Mouse (Mus musculus): ENCODE measurements around the gene Iqcn. TPM values are rescaled to one million over a fixed set of nuclear protein-coding genes. Genes with fewer than 3 reads are reported as not detected.

Gene Iqcn
- total RNA-seq, 2 experiments from 2014 or later: not detected

DNA sequence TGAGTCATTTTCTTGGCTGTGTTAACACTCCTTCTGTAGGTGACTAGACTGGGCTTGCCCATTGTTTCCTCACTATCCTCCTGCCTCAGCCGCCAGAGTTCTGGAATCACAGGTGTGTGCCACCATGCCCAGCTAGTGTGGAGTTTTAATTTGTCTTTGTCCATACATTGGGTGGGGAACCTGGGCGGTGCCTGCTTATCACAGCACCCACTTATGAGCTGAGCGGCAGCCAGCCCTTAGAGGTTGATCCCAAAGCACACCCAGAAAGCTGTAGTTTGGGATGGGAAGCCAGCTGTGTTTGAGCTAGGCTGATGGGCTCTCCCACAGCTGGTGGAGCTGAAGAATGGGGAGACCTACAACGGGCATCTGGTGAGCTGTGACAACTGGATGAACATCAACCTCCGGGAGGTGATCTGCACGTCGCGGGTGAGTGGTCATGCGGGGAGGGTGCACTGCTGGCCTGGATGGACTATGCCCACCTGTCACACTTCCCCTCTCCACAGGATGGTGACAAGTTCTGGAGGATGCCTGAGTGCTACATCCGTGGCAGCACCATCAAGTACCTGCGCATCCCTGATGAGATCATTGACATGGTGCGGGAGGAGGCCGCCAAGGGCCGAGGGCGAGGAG lies 25.7 kb upstream of the Iqcn start:
- ATAC-seq (replicated peaks; ENCODE audit: poor library complexity, severe bottlenecking): no peak

DNA sequence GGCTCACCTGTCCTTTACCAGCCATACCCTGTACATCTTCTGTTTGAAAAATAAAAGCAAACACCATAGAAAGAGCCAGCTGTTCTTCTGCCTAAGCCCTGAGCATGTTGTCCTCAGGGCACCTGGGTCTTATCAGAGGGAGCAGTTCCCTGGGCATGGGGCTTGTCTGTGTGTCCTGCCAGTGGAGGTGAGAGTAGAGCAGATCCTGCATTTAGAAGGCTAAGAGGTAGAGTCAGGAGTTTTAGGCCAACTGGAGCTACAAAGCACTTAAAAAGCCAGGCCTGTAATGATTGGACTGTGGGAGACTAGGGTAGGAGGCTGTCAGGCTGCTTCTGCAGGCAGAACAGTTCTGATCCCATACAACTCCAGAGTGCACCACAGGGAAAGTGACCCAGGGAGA lies 24.6 kb upstream of the Iqcn start:
- ATAC-seq (replicated peaks; ENCODE audit: poor library complexity, severe bottlenecking): no peak

DNA sequence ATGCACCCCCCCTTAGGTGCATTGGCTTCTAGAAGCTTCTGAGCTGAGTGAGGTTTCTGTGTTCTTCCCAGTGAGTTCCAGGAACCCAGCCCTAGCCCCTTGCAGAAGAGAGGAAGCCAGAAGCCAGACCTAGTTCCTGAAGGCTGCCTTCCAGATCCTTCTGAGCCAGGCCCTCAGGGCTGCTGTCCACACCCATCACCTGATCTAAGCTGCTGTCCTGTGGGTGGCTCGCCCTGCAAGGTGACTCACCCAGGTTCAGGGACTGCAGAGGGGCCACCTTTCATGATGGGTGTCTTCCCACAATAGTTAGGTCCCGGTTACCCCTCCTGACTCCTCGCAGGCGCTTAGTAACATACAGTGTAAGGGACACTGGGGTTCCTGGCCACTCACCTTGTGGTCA lies 23.9 kb upstream of the Iqcn start:
- no peak for ATAC-seq (replicated peaks; ENCODE audit: poor library complexity, severe bottlenecking)

DNA sequence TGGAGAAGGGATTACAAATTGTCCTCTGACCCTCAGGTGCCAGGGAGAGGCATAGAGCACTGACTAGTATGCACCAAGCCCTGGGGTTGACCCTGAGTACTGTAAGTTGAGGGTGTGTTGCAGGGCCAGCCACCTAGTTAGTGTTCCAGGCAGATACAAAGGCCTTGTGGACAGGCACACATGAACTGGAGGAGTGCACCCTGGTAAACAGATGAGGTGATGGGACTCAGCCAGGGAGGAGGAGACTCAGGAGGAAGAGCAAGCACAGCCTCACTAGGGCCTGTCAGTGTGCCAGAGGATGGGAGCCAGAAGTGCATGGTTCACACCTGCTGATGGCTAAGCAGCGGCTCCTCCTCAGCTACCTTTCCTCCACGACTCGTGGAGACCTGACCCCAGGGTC lies 23.2 kb upstream of the Iqcn start:
- ATAC-seq (replicated peaks; ENCODE audit: poor library complexity, severe bottlenecking): no peak

DNA sequence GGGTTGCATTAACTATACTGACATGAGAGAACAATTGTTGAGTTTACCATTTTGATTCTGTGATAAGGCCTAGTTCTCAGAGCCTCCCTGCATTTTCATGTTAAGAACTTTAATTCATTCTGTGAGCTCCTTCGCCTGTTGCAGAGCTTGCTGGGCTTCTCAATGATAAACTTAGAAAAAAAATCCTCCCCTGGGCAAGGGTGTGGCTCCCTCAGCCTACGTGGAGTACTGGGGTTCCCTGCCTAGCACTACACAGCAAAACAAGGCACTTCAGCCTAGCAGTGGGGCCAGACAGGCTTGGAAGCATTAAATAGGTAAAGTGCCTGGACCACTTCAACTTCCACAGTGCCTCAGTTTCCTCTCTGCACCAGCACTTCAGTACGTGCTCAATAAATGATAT lies 21.8 kb upstream of the Iqcn start:
- ATAC-seq (replicated peaks; ENCODE audit: poor library complexity, severe bottlenecking): no peak

DNA sequence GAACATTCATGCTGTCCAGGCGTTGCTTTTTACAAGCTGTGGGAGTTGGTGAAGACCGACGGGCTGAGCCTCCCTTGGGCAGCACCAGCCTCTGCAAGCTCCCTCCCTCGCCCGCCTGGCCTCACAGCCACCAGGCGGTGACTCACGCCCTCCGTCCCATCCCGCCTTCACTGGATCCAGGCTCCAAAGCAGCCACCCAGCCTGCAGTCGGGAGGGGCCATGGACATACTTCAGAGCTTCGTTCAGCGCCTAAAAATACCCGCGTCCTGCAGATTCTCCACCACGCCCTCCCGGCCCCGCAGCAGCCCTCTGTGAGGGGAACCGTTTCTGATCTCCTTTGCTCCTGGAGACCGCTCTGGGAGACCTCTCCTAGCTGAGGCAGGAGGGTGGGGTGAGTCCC lies 21.1 kb upstream of the Iqcn start:
- peak; percentile 15; the same call in 1 of the 2 replicates for ATAC-seq (replicated peaks; ENCODE audit: poor library complexity, severe bottlenecking)

DNA sequence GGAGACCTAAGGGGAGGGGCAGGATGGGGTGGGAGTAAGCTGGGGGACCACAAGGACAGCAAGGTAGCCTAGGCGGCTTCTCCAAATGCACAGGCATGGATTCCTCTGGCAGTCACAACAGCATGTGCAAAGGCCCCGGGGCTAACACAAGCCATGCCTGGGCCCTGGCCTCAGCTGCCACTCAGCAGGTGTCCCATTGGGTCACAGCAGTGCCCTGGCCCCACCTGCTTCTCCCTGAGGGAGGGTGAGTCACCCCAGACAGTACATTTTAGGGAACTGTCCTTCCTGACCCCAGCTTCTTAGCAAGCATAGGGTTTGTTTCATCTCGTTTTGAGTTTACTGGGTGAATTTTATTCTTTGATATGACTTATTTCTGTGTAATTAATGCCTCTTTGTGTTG lies 20.6 kb upstream of the Iqcn start:
- ATAC-seq (replicated peaks; ENCODE audit: poor library complexity, severe bottlenecking): peak; percentile 82

DNA sequence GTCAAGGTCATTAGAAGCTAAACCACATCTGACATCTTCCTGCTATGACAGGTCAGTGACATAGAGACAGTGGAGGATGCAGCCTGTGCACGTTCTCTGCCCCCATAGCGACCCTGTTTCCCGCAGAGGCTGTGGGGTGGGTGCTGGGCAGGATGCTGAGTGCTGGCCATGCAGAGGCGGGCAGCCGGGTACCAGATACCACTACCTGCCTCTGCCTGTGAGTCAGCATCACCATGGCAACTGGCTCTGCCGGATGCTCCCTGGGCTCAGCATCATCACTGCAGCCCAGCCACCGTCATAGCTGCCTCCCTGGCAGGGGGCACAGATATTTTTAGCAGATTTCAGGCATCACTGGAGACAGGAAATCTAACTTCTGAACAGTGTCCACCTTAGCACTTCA lies 19.0 kb upstream of the Iqcn start:
- no peak for ATAC-seq (replicated peaks; ENCODE audit: poor library complexity, severe bottlenecking)

DNA sequence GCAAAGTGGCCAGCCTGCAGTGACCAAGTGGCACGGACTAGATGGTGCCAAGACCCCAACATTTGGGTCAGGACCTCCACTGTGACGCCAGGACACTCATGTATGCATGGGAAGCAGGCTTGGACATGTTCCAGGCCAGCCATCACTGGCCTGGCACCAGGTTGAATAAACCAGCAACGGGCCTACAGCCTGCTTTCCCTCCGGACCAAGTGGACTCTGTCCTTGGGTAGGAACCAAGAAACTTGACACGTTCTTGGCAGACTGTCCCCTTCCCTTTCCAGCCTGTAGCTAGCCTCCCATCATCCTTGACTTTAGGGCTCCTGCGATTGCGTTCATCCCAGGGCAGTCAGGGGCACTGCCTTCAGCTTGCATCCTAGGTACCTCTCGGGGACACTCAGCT lies 15.7 kb upstream of the Iqcn start:
- ATAC-seq (replicated peaks; ENCODE audit: poor library complexity, severe bottlenecking): no peak

DNA sequence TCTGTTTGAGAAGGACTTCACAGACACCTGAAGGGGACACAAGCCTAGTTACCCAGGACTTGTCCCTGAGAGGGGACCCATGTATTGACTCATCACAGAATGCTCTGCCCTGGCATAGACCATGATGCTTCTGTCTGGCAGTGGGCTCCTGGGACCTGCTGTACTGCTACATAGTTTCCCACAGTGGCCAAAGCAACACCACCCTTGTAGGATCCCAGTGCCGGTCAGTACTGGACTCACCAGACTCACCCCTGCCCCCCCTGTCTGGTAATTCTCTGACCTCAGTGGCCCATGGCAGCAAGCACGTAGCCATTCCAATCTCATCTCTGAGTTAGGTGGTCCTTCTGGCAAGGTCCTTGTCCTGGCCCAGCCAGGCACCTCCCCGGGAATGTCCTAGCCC lies 15.1 kb upstream of the Iqcn start:
- ATAC-seq (replicated peaks; ENCODE audit: poor library complexity, severe bottlenecking): no peak

DNA sequence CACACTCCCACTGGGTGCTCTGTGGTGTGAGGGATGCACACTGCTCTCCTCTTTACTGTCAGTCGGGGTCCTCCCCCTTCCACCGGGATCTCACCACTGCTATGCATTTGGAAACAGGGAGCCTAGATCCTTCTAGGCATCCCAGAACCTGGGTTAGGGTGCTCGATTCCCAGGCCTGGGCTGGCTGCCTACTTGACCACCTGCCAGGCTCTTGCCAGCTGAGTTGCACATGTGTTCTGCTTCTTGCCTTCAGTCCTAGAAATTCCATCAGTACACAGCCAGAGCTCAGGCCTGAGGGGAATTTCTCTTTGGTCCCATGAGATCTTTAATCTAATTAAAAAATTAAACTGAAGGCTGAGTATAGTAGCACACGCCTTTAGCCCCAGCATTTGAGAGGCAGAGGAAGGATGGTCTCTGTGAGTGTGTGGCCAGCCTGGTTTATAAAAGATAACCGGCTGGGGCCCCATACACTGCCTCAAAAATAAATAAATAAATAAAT lies 13.3 kb upstream of the Iqcn start:
- no peak for ATAC-seq (replicated peaks; ENCODE audit: poor library complexity, severe bottlenecking)

DNA sequence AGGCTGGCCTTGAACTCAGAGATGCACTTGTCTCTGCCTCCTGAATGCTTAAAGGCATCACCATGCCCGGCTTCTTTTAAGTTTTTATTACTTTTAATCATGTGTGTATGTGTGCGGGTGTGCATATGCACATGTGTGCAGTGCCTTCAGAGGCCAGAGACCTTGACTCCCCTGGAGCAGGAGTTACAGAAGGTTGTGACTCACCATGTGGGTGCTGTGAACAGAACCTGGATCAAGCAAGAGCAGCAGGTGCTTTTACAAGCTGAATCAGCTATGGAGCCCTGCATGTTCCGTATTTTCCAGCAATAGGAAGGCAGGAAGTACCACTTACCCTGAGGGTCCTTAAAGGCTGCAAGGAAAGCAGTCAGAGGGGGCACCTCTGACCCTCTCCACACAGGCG lies 12.0 kb upstream of the Iqcn start:
- no peak for ATAC-seq (replicated peaks; ENCODE audit: poor library complexity, severe bottlenecking)

DNA sequence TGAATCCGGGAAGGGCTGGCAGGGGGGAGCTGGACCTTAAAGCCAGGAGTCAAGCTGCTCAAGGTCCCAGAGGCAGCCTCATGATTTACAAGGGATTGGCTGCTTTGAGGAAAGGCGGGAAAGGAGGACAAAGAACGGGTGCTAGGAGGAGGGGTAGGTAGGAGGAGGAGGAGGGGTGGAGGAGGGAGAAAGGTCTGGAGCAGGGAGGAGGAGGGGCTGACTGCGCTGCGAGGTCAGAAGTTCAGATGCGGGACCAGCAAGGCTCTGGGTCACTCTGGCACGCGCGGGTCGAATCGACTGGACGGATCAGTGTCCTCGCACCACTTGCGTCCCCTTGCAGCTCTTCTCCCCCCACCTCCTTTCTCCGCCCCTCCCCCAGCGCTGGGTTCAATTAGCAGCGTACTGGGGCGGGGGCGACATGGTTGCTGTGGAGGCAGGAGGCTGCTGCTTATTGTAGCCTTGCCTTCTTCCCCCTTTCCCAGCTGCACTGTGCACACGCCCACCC lies 11.5 kb upstream of the Iqcn start:
- ATAC-seq (replicated peaks; ENCODE audit: poor library complexity, severe bottlenecking): no peak

DNA sequence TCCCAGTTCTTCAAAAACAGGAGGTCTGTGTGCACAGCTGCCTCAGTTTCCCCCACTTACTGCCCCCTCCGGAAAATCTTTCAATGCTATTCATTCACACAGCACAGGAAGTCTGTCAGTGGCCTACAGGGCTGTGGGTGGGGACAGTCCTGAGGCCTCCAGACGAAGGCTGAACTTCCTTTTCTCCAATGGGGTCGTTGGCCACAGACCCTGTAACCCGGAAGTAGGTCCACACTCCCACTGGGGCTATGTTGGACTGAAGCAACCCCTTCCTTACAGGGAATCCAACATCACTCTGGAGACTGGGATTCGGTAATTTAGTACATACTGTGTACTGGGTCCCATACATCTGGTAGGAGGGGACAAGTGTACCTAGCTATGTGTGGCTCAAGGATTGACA lies 9.6 kb upstream of the Iqcn start:
- ATAC-seq (replicated peaks; ENCODE audit: poor library complexity, severe bottlenecking): peak; percentile 23; the same call in 1 of the 2 replicates

DNA sequence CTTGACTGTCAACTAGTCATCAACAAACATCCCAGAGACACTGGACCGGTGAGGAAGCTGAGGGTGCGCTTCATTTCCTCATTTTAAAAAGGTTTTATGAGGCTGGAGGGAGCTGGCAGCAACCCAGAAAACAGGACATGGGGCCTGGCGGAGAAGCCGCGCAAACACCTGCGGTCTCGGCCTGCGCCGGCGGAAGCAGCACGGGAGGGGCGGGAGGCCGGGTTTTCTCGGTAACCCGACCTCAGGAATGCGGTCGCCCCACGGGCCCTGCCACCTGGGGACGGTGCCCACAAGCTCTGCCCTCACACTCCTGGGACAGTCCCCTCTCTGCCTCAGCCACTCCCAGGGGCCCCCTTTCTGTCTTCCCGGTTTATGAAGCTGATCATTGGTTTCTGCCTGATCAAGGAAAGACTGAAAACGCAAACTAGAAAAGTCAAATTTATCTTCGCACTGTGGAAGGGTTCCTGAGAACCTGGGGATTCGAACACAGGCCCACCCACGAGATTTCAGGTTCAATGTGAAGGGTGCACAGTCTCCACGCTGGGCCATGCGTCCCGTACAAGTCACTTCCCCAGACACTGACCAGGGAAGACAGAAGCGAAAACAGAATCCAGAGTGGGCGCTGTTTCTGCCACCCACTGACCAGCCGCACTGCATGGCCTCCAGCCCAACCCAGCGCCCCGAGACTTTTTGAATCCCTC lies 7.8 kb upstream of the Iqcn start:
- peak; percentile 20 for ATAC-seq (replicated peaks; ENCODE audit: poor library complexity, severe bottlenecking)

DNA sequence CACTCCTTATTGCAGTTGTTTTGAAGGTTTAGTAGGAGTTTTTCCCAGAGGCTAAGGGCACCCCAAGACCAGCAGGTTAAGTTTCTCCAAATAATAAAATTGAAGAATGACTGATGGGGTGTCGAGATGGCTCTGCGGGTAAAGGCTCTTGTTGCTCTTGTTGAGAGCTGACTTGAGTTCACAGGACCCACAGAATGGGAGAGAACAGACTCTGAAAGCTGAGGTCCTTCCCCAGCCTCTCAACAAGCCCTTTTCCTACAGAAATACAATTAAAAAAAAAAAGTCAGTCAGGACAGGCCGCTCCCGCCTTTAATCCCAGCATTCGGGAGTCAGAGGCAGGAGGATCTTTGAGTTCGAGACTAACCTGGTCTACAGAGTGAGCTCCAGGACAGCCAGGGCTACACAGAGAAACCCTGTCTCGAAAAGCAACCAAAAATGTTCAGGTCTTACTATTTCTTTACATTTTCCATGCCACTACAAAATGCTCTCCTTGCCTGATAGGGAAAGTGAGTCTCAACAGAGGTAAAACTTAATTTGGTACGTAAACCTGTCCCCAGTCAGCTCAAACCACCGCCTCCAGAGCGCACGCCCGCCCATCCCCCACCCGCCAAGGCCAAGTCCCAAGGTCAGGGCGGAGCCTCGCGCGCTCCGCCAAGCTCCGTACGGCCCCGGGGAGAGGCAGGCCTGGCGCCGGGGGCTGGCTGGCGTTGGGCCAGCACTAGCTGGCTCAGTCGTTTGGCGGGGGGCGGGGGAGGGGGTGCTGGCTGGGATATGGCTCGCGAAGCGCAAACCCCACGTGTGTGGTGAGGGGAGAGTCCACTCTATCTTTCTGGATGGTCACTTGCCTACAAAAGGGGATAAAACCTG lies 7.0 kb upstream of the Iqcn start:
- no peak for ATAC-seq (replicated peaks; ENCODE audit: poor library complexity, severe bottlenecking)

DNA sequence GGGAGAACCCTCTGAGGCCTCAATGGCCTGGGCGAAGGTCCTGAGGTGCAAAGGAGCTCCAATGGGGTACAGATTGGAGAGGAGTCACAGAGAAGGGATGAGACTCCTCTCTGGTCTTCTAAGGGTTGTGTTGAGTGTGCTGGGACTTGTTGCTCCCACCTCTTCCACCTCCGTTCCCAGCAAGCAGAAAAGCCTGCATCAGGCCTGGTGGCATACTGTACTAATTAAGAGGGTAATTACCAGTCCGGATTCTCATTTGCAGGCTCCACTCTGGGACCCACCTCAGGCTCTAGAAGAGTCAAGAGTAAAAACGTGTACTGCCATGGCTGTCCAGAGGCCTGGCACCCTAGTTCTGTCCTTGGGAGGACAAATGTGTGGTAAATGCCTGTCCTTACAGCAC lies 6.3 kb upstream of the Iqcn start:
- ATAC-seq (replicated peaks; ENCODE audit: poor library complexity, severe bottlenecking): no peak

DNA sequence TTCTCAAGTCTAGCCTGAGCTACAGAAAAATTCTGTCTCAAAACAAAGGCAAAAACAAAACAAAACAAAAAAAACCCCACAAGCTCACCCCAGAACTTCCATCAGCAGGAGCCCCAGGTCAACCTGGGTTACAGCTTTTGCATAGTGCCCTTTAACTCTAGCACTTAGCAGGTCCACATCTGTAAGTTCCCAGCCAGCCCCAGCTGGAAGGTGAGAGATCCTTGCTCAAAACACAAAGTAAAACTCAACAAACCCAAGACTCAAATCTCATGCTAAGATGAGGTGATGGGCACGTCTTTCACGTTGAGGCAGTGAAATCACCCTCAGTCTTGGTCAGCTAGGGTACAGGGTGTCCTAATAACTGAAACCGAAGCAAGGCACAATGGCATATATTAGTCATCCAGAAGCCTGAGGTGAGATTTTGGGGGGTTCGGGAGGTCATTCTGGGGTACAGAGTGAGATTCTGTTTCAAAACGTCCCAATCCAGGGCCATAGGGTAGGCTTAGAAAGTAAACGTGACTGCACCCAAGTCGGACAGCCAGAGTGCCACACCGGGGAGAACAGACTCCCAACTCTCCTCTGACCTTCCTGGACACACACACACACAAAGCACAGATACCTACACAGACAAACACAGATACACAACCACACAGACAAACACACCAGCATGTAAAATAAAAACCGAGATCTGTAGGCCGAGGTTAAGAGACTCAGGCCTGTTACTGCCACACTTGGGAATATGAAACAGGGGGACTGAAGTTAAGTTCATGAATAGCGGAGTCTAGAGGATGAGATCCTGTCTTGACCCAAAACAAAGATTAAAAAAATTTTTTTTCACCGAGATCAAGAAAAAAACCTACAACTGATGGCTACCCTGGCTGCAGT lies 5.6 kb upstream of the Iqcn start:
- no peak for ATAC-seq (replicated peaks; ENCODE audit: poor library complexity, severe bottlenecking)

DNA sequence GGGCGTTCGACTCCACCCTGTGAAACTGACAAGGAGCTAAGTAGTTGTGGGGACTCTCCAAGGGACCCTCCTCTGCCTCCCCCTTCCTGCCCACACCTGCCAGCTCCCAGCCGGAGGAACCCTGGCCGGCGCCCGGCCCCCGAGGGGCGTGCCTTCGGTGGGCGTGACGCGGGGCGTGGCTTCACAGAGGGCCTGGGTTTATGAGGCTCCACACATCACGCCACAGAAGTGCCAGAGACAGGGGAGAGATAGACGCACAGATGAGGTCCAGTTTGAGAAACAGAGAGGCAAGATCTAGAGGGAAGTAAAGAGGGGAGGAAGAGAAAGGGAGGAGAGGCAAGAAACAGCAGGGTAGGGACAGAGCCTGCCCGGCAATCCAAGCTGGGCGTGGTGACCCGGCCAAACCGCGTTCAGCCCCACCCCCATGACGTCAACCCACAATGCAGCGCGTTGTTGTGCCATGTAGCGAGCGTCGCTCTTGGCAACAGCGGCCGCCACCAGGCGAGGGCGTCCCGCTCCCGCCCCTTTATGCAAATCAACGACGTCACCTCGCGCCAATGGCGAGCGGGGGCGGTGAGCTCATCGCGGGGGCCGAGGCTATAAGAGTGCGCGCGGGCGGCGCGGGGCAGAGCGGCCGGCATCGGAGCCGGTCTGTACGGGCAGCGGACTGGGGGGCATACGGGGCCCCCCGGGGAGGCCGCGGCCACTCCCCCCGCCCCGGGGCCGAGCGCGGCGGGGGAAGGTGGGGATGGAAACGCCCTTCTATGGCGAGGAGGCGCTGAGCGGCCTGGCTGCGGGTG lies 4.7 kb upstream of the Iqcn start, which contains the start of gene Jund:
Gene Jund, plus strand, starts transcription at position 640 of the 800 bp plus-strand sequence.
- peak; percentile 54 for ATAC-seq (replicated peaks; ENCODE audit: poor library complexity, severe bottlenecking)

Data from granulocyte monocyte progenitor cell, adult 5-6 weeks (primary cell).